14 mouse cellular contexts compared by ENCODE assay signal in the genomic region with DNA sequence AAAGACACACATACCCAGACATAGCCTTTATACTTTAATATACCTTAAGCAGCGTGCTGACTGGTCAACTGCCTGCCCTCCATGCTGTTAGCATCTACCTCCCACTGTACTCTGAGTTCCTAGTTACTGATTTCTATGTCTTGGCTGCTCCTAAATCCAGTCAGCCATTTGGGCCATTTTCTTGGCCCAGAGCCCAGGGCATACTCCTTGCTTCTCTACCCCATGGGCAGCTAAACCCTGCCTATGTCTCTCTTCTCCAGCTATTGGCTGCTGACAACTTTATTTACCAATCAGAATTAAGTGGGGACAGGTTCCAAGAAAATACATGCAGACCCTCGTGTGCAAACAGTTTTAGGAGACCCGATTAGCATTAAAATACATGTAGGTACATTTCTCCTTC.
DNase-seq lines count a peak whose midpoint lies in the region; ATAC-seq and TF ChIP-seq lines count a peak whose summit lies in the region.
"Had no signal": no experiment of that assay in that cellular context is flagged by ENCODE, and none has a peak within 500 bp of the region (broad histone marks: within the 10 kb centered on the region; RNA-seq: fewer than 3 reads in every experiment).

No protein-coding gene starts in this region.

- in situ Hi-C loops in Patski (cut with MboI; ENCODE audit: low pct_unique_long_range_greater_than_20kb): loop anchor here (25.0 kb wide), 2 partner anchors 466 to 709 kb away; partner anchors contain the start of gene Gmnc

- H3K4me3 ChIP-seq in gastrocnemius, adult 2 months: no peak overlapping the region
- no peak overlapping the region for H3K4me3 ChIP-seq in limb, embryonic 10.5 days
- H3K4me3 ChIP-seq: hindbrain, embryonic 15.5 days; left cerebral cortex, adult 2 months; lung, embryonic 15.5 days had no signal

- ATAC-seq in Patski: peak; percentile 65
- ATAC-seq: activated CD4-positive, CD25-positive, alpha-beta regulatory T cell, adult 4 months had no signal

- intact Hi-C loops in gastrocnemius, adult 2 months (cut with DNase I): no loop called here

- CTCF ChIA-PET in Patski (lab: Charles Lee): interaction anchor here (0.8 to 2.8 kb wide), 2 partner anchors 16 to 231 kb away, joined by 4 to 9 read pairs; no protein-coding TSS in a partner anchor

- H3K27me3 ChIP-seq in Patski: no peaks in the 10 kb centered on the region
- H3K27me3 ChIP-seq in limb, embryonic 10.5 days (ENCODE audit: low read depth, poor library complexity, severe bottlenecking): no peaks in the 10 kb centered on the region
- H3K27me3 ChIP-seq: hindbrain, embryonic 15.5 days; lung, embryonic 15.5 days had no signal

- H3K9me3 ChIP-seq in limb, embryonic 10.5 days (replicated peaks): no peaks in the 10 kb centered on the region
- H3K9me3 ChIP-seq: hindbrain, embryonic 15.5 days; lung, embryonic 15.5 days had no signal

- H3K4me1 ChIP-seq in limb, embryonic 10.5 days: no peaks in the 10 kb centered on the region
- H3K4me1 ChIP-seq: lung, embryonic 15.5 days had no signal

- 78% methylated on average over 3 of the region's 3 CpGs for WGBS in limb, embryonic 10.5 days

- TF ChIP-seq CTCF in gastrocnemius, adult 2 months (IDR thresholded peaks at IDR 0.05): no peak
- TF ChIP-seq CTCF in Patski (IDR thresholded peaks at IDR 0.05): no peak

- POLR2A ChIA-PET in Patski (lab: Charles Lee): no interaction called here

- peak; percentile 48 for DNase-seq in gastrocnemius, adult 2 months
- no peak for DNase-seq in gastrocnemius, postnatal 4 days (ENCODE audit: low spot score in 2 of 2)
- DNase-seq in Patski (ENCODE audit: low read depth, low spot score): no peak
- peak; percentile 62 to 68 for DNase-seq in cerebellum, postnatal 14 days
- DNase-seq in kidney, postnatal 14 days: peak; percentile 76
- DNase-seq in limb, embryonic 10.5 days (ENCODE audit: low spot score): no peak
- DNase-seq in layer of hippocampus, adult 9-10 months (ENCODE audit: low spot score): no peak
- DNase-seq in frontal cortex, postnatal 10 days (ENCODE audit: low spot score in 2 of 2): no peak
- DNase-seq: right cerebral cortex, adult 18-20 months; thymus, adult 18-20 months had no signal

- H3K27ac ChIP-seq in gastrocnemius, adult 2 months: no peak overlapping the region
- no peak overlapping the region for H3K27ac ChIP-seq in limb, embryonic 10.5 days
- H3K27ac ChIP-seq: hindbrain, embryonic 15.5 days; left cerebral cortex, adult 2 months; lung, embryonic 15.5 days had no signal

- peaks cover 15% of the 10 kb centered on the region for H3K36me3 ChIP-seq in limb, embryonic 10.5 days

Comparison
In these comparisons a context has a peak if more than half of its experiments do, and no peak if none do; other contexts are left out.
1. DNase-seq: peak in gastrocnemius, adult 2 months (single experiment), cerebellum, postnatal 14 days (2 of 2) and kidney, postnatal 14 days (single experiment); none in gastrocnemius, postnatal 4 days (0 of 2), Patski (single experiment), limb, embryonic 10.5 days (single experiment), layer of hippocampus, adult 9-10 months (single experiment) and frontal cortex, postnatal 10 days (0 of 2).